Mouse (Mus musculus) limb, embryonic 14.5 days (tissue): ENCODE results near the gene Gm20431. TPM values are rescaled to one million over a fixed set of nuclear protein-coding genes. Genes with fewer than 3 reads are reported as not detected.
A peak's percentile ranks its signal among the peaks of the same experiment; 100 is the strongest.

ENCODE experiments used
- ATAC-seq: fragments of 200-750 bp; cut with Nextera tagmentation; 2 replicates; pipeline ENCODE4 v1.8.0; 2017; ENCODE audit warnings: low read depth, moderate number of reproducible peaks, moderate TSS enrichment; ENCODE audit not compliant: low FRiP score
- DNase-seq: peaks from one replicate; pipeline ENCODE4 v3.0.0-alpha.2; 2015; ENCODE audit warnings: low spot score
- H3K27ac ChIP-seq: fragments of 300-500 bp; sonication (generic); replicated peaks from 2 replicates; pipeline ENCODE4 v1.5.1; 2014; ENCODE audit warnings: low read depth, mild to moderate bottlenecking, low read length, moderate library complexity, mixed read lengths
- H3K27me3 ChIP-seq: fragments of 300-500 bp; sonication (generic); 2 replicates; pipeline ENCODE4 v1.6.1; 2014; ENCODE audit warnings: low read length, mixed read lengths; ENCODE audit not compliant: control insufficient read depth, insufficient read depth
- H3K36me3 ChIP-seq: fragments of 300-500 bp; sonication (generic); 2 replicates; pipeline ENCODE4 v1.6.1; 2014; ENCODE audit warnings: mild to moderate bottlenecking, low read length, moderate library complexity, mixed read lengths; ENCODE audit not compliant: control insufficient read depth, insufficient read depth
- H3K4me1 ChIP-seq: fragments of 300-500 bp; sonication (generic); 2 replicates; pipeline ENCODE4 v1.6.1; 2014; ENCODE audit warnings: antibody characterized with exemption, low read length, mixed read lengths; ENCODE audit not compliant: control insufficient read depth, insufficient read depth
- H3K4me2 ChIP-seq: fragments of 300-500 bp; sonication (generic); replicated peaks from 2 replicates; pipeline ENCODE4 v1.6.1; 2014; ENCODE audit warnings: low read depth, mild to moderate bottlenecking, low read length, moderate library complexity; ENCODE audit not compliant: severe bottlenecking
- H3K4me3 ChIP-seq: fragments of 300-500 bp; sonication (generic); replicated peaks from 2 replicates; pipeline ENCODE4 v1.5.1; 2014; ENCODE audit warnings: low read length
- H3K9ac ChIP-seq: fragments of 300-500 bp; sonication (generic); 2 replicates; pipeline ENCODE4 v1.6.1; 2014; ENCODE audit warnings: mild to moderate bottlenecking, low read depth, low read length, moderate library complexity; ENCODE audit not compliant: severe bottlenecking
- H3K9me3 ChIP-seq: fragments of 300-500 bp; sonication (generic); 2 replicates; pipeline ENCODE4 v1.6.1; 2016; ENCODE audit warnings: low read length; ENCODE audit not compliant: control insufficient read depth
- POLR2A ChIP-seq: fragments of 200-500 bp; IDR thresholded peaks from 2 replicates; pipeline ENCODE4 v1.8.0; 2012; ENCODE audit warnings: inconsistent platforms, mild to moderate bottlenecking, moderate library complexity, borderline replicate concordance; ENCODE audit not compliant: insufficient read depth, insufficient read length; ENCODE audit errors: extremely low read depth
- whole genome bisulfite sequencing: fragments of 180-500 bp; shearing (Covaris S2); extraction: QIAGEN DNeasy Blood & Tissue Kit; methylation state at CpG from one replicate; pipeline ENCODE4 v1.1.7; 2014; 5-methylcytosine and 5-hydroxymethylcytosine counted together
- polyA plus RNA-seq, 2 experiments: library from polyadenylated mRNA; depleted of rRNA in 1 of 2; stranded (reverse) in 1 of 2; unstranded in 1 of 2; fragments of >200 nt; fragmentation: Nextera tagmentation in 1 of 2; extraction: Ambion mirVana in 1 of 2; gene quantifications; 2 replicates each; pipeline versions ENCODE4 v1.2.1 to v1.2.3; 2012 to 2014

Gene Gm20431
- polyA plus RNA-seq, 2 experiments, result 6.1 to 7.5 TPM

GRCm38 (mm10) chr2:167688498-167689451 lies 27.5 kb upstream of the Gm20431 start, which contains the start of gene Cebpb:
Cebpb (plus strand) TSS chr2:167688915.
- Histone ChIP-seq H3K27ac (peak within 1 kb of the TSS; percentile 55; the same call in 1 of the 2 replicates), H3K27me3 (peaks cover 23% of the 10 kb centered on the region)

GRCm38 (mm10) chr2:167688126-167688497 lies 26.8 kb upstream of the Gm20431 start:
- 0 out of 2 replicates have a peak, but pooled peaks have one; percentile 1 for ATAC-seq
- H3K4me1 ChIP-seq, result peaks cover 7% of the 10 kb centered on the region; the same call in 1 of the 2 replicates
- H3K9me3 ChIP-seq, result no peaks in the 10 kb centered on the region
- DNase-seq, result no peak
- H3K27me3 ChIP-seq, result peaks cover 23% of the 10 kb centered on the region
- peak overlapping the region; percentile 72 for H3K4me3 ChIP-seq
- no peak overlapping the region for H3K27ac ChIP-seq
- H3K4me2 ChIP-seq, result peak overlapping the region; percentile 94
- TF ChIP-seq POLR2A, result no peak
- no peaks in the 10 kb centered on the region for H3K36me3 ChIP-seq
- no peak overlapping the region for H3K9ac ChIP-seq
- 25% methylated on average over 11 of the region's 12 CpGs for WGBS

More at GRCm38 (mm10) chr2:167688498-167689451, 27.5 kb upstream of the Gm20431 start, which contains the start of gene Cebpb:
- Histone ChIP-seq H3K9ac (peak within 1 kb of the TSS; percentile 69), H3K4me3 (peak within 1 kb of the TSS; percentile 72), H3K4me1 (peaks cover 7% of the 10 kb centered on the region; the same call in 1 of the 2 replicates), H3K36me3 (no peaks in the 10 kb centered on the region), H3K4me2 (peak within 1 kb of the TSS; percentile 94), H3K9me3 (no peaks in the 10 kb centered on the region)
- ATAC-seq (peak; percentile 79), DNase-seq (peak; percentile 74)
- under 1% methylated on average over 45 of the region's 147 CpGs for WGBS
- no peak for TF ChIP-seq POLR2A

- 66% methylated on average over 10 of the region's 11 CpGs for WGBS
- no peak for DNase-seq
- Histone ChIP-seq H3K36me3 (no peaks in the 10 kb centered on the region), H3K4me2 (no peak overlapping the region), H3K9ac (no peak overlapping the region), H3K4me3 (no peak overlapping the region), H3K27me3 (peaks cover 23% of the 10 kb centered on the region), H3K27ac (no peak overlapping the region), H3K9me3 (no peaks in the 10 kb centered on the region), H3K4me1 (peaks cover 7% of the 10 kb centered on the region; the same call in 1 of the 2 replicates)
- TF ChIP-seq POLR2A, result no peak
- no peak for ATAC-seq
Observed at GRCm38 (mm10) chr2:167687651-167688101, 26.4 kb upstream of the Gm20431 start.

GRCm38 (mm10) chr2:167687250-167687586 lies 25.9 kb upstream of the Gm20431 start:
- TF ChIP-seq POLR2A, result no peak
- Histone ChIP-seq H3K9ac (no peak overlapping the region), H3K9me3 (no peaks in the 10 kb centered on the region), H3K27ac (no peak overlapping the region), H3K4me1 (peaks cover 7% of the 10 kb centered on the region; the same call in 1 of the 2 replicates), H3K4me2 (no peak overlapping the region), H3K27me3 (peaks cover 23% of the 10 kb centered on the region), H3K36me3 (no peaks in the 10 kb centered on the region), H3K4me3 (no peak overlapping the region)
- DNase-seq (no peak), ATAC-seq (no peak)
- 98% methylated on average over 3 of the region's 4 CpGs for WGBS

- Histone ChIP-seq H3K27ac (no peak overlapping the region), H3K4me1 (peaks cover 7% of the 10 kb centered on the region; the same call in 1 of the 2 replicates), H3K4me2 (no peak overlapping the region), H3K9me3 (no peaks in the 10 kb centered on the region), H3K36me3 (no peaks in the 10 kb centered on the region), H3K27me3 (peaks cover 23% of the 10 kb centered on the region), H3K4me3 (no peak overlapping the region), H3K9ac (no peak overlapping the region)
- DNase-seq, result no peak
- 64% methylated on average over 15 of the region's 16 CpGs for WGBS
- no peak for ATAC-seq
- TF ChIP-seq POLR2A, result no peak
Observed at GRCm38 (mm10) chr2:167686382-167687249, 25.3 kb upstream of the Gm20431 start.
